Mouse (Mus musculus) olfactory bulb, adult 2 months (tissue): ENCODE data around the gene Gm20219.

Source experiments
- CTCF ChIP-seq: fragments of 200-500 bp; IDR thresholded peaks from 2 replicates; pipeline ENCODE4 v1.5.1; 2012; ENCODE audit warnings: low read depth, mild to moderate bottlenecking, low read length, moderate library complexity; ENCODE audit not compliant: insufficient read depth
- POLR2A ChIP-seq: fragments of 200-500 bp; IDR thresholded peaks from 2 replicates; pipeline ENCODE4 v1.6.1; 2012; ENCODE audit warnings: mild to moderate bottlenecking, low read depth, low read length, moderate library complexity; ENCODE audit not compliant: insufficient read depth

- TF ChIP-seq CTCF (no peak), POLR2A (no peak)
Measured at GRCm38 (mm10) chr17:56570287-56570686, 16.1 kb upstream of the Gm20219 start.
